Mouse (Mus musculus): ENCODE data around the gene Cbr2. TPM values are rescaled to one million over a fixed set of nuclear protein-coding genes. Genes with fewer than 3 reads are reported as not detected.

Gene Cbr2
- total RNA-seq, 2 experiments from 2014 or later, result 14.4 to 19.7 TPM

GRCm38 (mm10) chr11:120713580-120714518, 18.1 kb downstream of the Cbr2 start, which contains the start of the genes Cenpx and Lrrc45:
Cenpx (minus strand) TSS chr11:120713738.
Lrrc45 (plus strand) TSS chr11:120713925.
- intact Hi-C loops (cut with DNase I), result loop anchor here (5.0 kb wide), 3 partner anchors 132 to 222 kb away; partner anchors contain the start of genes Arhgdia and Slc25a10
- DNase-seq, result peak; percentile 94

GRCm38 (mm10) chr11:120712771-120713568, 18.9 kb downstream of the Cbr2 start:
- intact Hi-C loops (cut with DNase I), result loop anchor here (1.0 to 5.0 kb wide), 5 partner anchors 54 to 221 kb away; partner anchors contain the start of genes Arhgdia and Slc25a10
- peak; percentile 67 to 70 for DNase-seq

DNA sequence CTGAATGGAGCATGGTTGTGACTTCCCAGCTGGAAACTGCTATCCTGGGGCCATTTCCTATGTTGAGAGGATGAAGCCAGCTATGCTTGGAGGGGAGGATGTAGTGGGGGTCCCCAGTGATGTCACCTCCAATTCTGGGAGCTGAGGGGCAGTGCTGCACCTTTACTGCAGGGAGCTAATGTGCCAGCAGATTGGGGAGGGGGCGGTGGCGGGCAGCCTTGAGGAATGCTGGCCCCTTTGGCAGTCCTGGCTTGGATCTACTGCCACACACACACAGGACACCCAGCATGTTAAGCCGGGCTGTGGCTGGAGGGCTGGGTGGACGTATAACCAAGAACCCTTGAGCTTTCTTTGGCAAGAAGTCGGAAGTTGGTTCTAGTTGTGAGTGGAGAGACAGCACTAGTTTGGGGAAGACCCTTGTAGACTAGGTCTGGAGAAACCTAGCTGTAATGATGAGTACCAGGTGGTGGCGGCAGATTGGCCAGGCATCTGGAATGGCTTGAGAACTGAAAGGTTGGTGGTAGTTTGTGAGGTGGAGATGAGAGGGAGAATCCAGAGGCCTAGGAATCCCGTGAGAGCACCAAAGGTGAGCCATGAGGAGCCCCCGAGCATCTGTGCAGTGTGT, 19.8 kb downstream of the Cbr2 start:
- intact Hi-C loops (cut with DNase I), result loop anchor here (1.0 to 5.0 kb wide), 5 partner anchors 53 to 220 kb away; partner anchors contain the start of genes Arhgdia and Slc25a10
- no peak for DNase-seq

DNA sequence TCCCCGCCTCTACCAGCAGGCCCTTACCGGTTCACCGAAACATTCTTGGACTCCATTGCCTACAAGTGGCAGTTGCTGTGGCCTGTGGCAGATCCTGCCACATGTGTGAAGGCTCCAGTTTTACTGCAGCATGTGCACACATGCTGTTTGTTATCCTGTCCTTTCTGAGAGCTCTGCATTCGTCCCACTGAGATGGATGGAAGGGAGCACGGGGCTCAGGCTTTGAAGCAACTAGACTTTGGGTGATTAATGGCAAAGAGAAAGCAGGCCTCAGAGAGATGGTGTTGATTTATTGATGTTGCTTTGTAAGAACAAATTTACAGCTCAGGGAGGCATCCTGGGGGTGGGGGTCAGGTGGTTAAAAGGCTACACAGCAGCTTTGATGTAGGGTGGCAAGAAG, 21.2 kb downstream of the Cbr2 start:
- no peak for DNase-seq
- intact Hi-C loops (cut with DNase I), result loop anchor here (5.0 kb wide), 3 partner anchors 128 to 218 kb away; partner anchors contain the start of genes Arhgdia and Slc25a10

- no peak for DNase-seq
- intact Hi-C loops (cut with DNase I), result no loop called here
Observed at GRCm38 (mm10) chr11:120709551-120709950, 22.4 kb downstream of the Cbr2 start.

DNA sequence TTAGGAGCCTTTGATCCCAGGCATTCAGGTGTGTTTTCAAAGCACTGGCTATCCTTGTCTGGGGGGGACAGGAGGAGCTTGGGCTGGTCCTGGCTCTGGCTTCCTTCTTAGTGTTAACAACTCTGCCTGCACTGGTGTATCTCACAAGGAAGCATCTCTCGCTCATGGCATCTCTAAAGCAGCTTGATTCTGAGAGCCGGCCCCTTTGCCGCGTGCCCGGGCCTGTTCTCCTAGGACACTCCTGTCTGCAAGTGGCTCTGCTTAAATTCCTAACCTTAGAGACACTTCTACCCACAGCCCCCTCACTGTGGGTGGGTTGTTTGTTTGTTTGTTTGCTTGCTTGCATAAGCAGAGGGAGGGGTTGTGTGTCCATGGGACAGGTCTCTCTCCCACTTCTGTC, 23.9 kb downstream of the Cbr2 start:
- DNase-seq, result no peak
- intact Hi-C loops (cut with DNase I), result no loop called here

DNA sequence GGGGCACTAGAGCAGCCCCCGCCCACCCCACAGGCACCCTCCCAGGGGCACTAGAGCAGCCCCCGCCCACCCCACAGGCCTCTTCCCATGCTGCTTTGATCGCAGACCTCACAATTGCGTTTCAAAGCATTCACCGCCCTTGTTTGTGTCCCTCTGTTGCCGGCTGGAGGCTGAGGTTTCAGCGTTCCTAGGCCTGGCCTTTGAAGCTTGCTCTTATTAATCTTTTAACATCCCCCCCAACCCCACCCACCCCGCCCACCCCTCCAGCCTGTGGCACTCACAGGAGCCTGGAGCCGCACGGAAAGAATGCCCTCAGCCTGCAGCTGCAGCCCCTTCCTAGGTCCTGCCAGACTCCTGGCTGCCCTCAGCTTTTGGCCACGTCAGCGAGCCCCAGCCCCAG, 24.7 kb downstream of the Cbr2 start:
- intact Hi-C loops (cut with DNase I), result no loop called here
- no peak for DNase-seq

- DNase-seq, result no peak
- intact Hi-C loops (cut with DNase I), result no loop called here
Observed at GRCm38 (mm10) chr11:120706120-120706519, 25.8 kb downstream of the Cbr2 start.

GRCm38 (mm10) chr11:120704486-120705325, 27.2 kb downstream of the Cbr2 start:
- intact Hi-C loops (cut with DNase I), result no loop called here
- no peak for DNase-seq

DNA sequence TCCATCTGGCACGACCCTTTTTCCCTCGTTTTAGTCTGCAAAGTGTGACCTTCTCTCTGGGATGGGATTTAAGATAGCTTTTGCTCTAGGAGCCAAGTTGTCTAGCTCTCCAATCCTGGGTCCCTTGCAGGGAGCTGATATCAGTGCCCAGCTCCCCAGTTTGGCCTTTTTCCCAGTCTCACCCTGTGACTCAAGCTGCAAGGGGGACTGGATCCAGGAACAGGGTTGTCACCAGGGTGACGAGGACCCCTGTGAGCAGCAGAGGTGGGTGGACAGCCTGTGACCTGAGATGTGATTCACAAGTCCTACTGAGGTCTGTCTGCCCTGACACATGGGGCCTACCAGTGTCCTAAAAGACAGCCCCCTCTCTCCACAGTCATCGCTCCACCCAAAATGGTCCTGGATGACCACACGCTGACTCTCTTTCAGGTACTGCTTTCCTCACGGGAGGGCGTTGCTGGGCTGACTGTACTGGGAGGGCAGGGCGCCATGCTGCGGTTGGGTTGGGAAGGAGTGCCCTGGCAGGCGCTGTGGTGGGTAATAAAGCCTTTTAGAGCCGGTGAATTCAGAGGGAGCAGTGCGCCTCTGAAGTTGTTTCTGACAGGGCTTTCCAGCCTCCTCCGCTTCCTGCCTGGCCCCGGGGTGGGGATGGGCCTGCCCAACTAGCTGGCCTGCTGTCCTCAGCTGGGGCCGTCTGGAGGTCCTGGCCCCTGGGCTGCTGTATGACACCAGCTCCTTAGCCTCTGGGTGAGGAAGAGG, 28.0 kb downstream of the Cbr2 start:
- intact Hi-C loops (cut with DNase I), result no loop called here
- DNase-seq, result no peak

DNA sequence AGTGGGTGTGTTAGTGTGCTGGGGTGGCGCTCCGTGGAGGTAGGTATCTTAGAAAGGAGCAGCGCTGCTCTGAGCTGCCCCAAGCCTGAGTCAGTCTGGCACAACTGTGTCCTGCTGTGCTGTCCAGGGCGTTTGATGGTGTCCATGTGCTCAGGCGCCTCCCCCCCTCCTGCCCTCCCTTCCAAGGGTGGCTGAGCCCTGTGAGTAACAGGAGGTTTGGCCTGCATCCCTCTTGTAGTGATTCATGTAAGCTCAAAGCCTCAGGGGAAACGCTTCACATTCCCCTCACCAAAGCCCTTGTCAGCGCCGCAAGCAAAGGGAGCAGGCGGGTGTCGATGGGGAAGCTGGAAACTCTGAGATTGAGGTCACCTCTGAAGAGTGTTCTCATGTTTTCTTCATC, 34.2 kb downstream of the Cbr2 start:
- peak; percentile 40 to 54 for DNase-seq
- intact Hi-C loops (cut with DNase I), result no loop called here

- intact Hi-C loops (cut with DNase I), result no loop called here
- no peak for DNase-seq
Observed at GRCm38 (mm10) chr11:120696568-120696967, 35.3 kb downstream of the Cbr2 start.

- DNase-seq, result no peak
- intact Hi-C loops (cut with DNase I), result no loop called here
Observed at GRCm38 (mm10) chr11:120695641-120696040, 36.3 kb downstream of the Cbr2 start.

- intact Hi-C loops (cut with DNase I), result no loop called here
- DNase-seq, result no peak
Observed at GRCm38 (mm10) chr11:120695184-120695583, 36.7 kb downstream of the Cbr2 start.

DNA sequence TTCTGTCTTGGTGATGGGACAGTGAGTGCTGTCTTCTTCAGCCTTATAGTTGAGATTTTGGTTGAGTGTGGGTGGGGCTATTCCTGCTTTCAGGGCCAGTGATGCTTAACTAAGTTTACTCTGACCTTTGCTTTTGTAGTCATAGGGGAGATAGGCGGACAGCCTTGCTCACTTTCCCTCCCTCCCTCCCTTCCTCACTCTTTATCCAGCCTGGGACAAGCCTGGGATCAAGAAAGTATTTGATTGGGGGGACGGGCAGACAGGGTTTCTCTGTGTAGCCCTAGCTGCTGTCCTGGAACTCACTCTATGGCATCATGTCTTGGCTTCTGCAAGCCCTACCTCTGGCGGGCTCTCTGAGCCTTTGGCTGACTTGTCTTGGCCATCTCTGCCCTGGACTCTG, 38.5 kb downstream of the Cbr2 start:
- intact Hi-C loops (cut with DNase I), result no loop called here
- no peak for DNase-seq

DNA sequence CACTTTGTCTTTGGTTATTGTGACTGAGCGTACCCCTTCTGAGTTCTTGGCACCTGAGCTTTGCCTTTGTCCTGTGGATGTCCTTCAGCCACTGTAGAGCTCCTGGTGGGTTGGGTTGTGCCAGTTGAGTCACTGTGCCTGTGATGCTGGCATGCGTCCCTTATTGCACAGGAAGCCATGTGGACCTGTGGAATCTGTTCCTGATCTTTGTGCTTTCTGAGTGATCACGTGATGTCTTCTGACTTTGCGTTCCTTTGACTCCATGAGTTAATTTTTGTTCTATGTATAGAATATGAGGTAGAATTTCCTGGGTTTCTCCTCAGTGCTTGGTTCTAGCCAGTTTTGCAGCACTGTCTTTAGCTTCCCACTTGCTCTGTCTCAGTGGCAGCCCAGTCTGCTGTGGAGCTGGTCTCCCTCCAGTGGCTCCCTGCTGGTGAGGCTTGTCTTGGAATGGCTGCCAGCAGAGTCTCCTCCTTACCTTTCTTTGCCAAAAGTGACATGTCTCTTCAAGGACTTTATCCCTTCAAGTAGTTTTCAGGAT, 39.4 kb downstream of the Cbr2 start:
- intact Hi-C loops (cut with DNase I), result no loop called here
- DNase-seq, result no peak

DNA sequence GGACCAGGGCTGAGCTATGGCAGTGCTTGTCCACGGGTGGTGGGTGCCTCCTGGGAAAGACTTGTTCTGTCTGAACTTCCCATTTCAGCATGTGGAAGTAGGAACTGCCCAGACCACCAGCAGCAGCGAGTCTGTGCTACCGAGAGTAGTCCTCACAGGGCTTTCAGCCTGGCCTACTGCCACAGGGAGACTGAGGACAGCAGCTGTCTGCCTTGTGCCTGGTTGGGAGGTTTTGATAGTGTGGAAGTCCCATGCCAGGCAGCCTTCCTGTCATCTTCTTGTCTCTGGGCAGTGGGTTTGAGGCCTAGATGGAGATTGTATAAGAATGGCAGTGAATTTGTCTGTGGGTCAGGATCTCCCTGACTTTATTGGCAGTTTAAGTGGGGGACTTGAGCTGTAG, 42.5 kb downstream of the Cbr2 start:
- intact Hi-C loops (cut with DNase I), result no loop called here

GRCm38 (mm10) chr11:120686650-120687272, 45.2 kb downstream of the Cbr2 start:
- intact Hi-C loops (cut with DNase I), result no loop called here
- no peak for DNase-seq

More for the DNA sequence above, 42.5 kb downstream of the Cbr2 start:
- no peak for DNase-seq

All from heart, postnatal 36 days (tissue).